Mouse (Mus musculus): ENCODE measurements around the gene Gm8050.
"Not testable (repeated sequence)": the region's sequence is repeated elsewhere in the genome, so short reads cannot be mapped to it uniquely, and the experiment has no call there.

Gene Gm8050

GRCm38 (mm10) chr14:6720151-6720550 is at the start of gene Gm8050:
Gm8050 (minus strand) TSS chr14:6720251.
- not testable (repeated sequence) for DNase-seq (ENCODE audit: low spot score in 2 of 2)

GRCm38 (mm10) chr14:6757231-6757536 is 37.1 kb upstream of the Gm8050 start:
- peak in 1 of 2 experiments; percentile 1 for DNase-seq (ENCODE audit: low spot score in 2 of 2)

GRCm38 (mm10) chr14:6756384-6757230 is 36.6 kb upstream of the Gm8050 start:
- peak in 1 of 2 experiments; percentile 0 for DNase-seq (ENCODE audit: low spot score in 2 of 2)

GRCm38 (mm10) chr14:6742232-6742631 is 22.2 kb upstream of the Gm8050 start, which contains the start of gene Gm3636:
Gm3636 (minus strand) TSS chr14:6742332.
- DNase-seq (ENCODE audit: low spot score in 2 of 2), result not testable (repeated sequence)

GRCm38 (mm10) chr14:6684070-6684469 is 36.0 kb downstream of the Gm8050 start, which contains the start of gene Gm10251:
Gm10251 (minus strand) TSS chr14:6684170.
- DNase-seq (ENCODE audit: low spot score in 2 of 2), result not testable (repeated sequence)
